Mouse (Mus musculus) midbrain, embryonic 15.5 days (tissue): ENCODE measurements around the gene Mmab. TPM values are rescaled to one million over a fixed set of nuclear protein-coding genes. Genes with fewer than 3 reads are reported as not detected.

Experiments
- ATAC-seq: fragments of 200-750 bp; cut with Nextera tagmentation; replicated peaks from 2 replicates; pipeline ENCODE4 v1.8.0; 2017; ENCODE audit warnings: moderate TSS enrichment
- H3K27ac ChIP-seq: fragments of 300-500 bp; sonication (generic); 2 replicates; pipeline ENCODE4 v1.5.1; 2015; ENCODE audit warnings: mild to moderate bottlenecking, inconsistent platforms
- H3K27me3 ChIP-seq: fragments of 300-500 bp; sonication (generic); replicated peaks from 2 replicates; pipeline ENCODE4 v1.6.1; 2015; ENCODE audit warnings: inconsistent platforms
- H3K36me3 ChIP-seq: fragments of 300-500 bp; sonication (generic); replicated peaks from 2 replicates; pipeline ENCODE4 v1.6.1; 2015; ENCODE audit warnings: inconsistent platforms
- H3K4me1 ChIP-seq: fragments of 300-500 bp; sonication (generic); 2 replicates; pipeline ENCODE4 v1.6.1; 2015; ENCODE audit warnings: inconsistent platforms
- H3K4me2 ChIP-seq: fragments of 300-500 bp; sonication (generic); 2 replicates; pipeline ENCODE4 v1.6.1; 2015; ENCODE audit warnings: inconsistent platforms, mild to moderate bottlenecking, moderate library complexity
- H3K4me3 ChIP-seq: fragments of 300-500 bp; sonication (generic); 2 replicates; pipeline ENCODE4 v1.5.1; 2015; ENCODE audit warnings: mild to moderate bottlenecking, inconsistent platforms
- H3K9ac ChIP-seq: fragments of 300-500 bp; sonication (generic); 2 replicates; pipeline ENCODE4 v1.6.1; 2015; ENCODE audit warnings: mild to moderate bottlenecking, inconsistent platforms
- H3K9me3 ChIP-seq: fragments of 300-500 bp; sonication (generic); 2 replicates; pipeline ENCODE4 v1.6.1; 2016; ENCODE audit warnings: inconsistent platforms
- WGBS: fragments of 180-500 bp; shearing (Covaris S2); methylation state at CpG from one replicate; pipeline ENCODE4 v1.1.7; 2015; ENCODE audit warnings: mixed read lengths; 5-methylcytosine and 5-hydroxymethylcytosine counted together
- polyA plus RNA-seq: library from polyadenylated mRNA; unstranded; fragments of >200 nt; fragmentation: Nextera tagmentation; extraction: Ambion mirVana; gene quantifications from 2 replicates; pipeline ENCODE4 v1.2.1, GENCODE M21; 2015

The Mmab gene
- polyA plus RNA-seq, 1 experiment from 2014 or later, result 32.8 TPM

DNA sequence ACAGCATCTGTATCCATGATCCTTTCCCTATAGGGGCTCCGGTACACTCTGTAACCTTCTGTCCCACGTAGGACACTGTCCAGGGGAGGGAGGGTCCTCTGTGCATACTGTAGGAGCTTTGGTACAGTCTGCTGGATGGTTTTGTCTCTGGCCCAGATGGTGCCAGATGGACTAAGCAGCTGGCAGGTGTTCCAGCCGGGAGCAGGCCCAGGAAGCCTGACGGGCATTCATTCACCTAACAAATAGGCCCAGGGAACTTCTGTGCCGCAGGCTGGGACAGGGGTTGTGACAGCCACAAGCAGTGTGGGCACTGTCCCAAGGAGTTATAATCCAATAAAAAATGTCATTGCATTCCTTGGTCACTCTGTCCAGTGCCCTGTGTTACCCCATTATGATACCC is 19.9 kb downstream of the Mmab start:
- Histone ChIP-seq H3K4me3 (no peak overlapping the region), H3K27ac (no peak overlapping the region), H3K4me2 (no peak overlapping the region), H3K9me3 (no peaks in the 10 kb centered on the region), H3K4me1 (peaks cover 6% of the 10 kb centered on the region; the same call in 1 of the 2 replicates), H3K9ac (no peak overlapping the region), H3K36me3 (peaks cover 16% of the 10 kb centered on the region), H3K27me3 (no peaks in the 10 kb centered on the region)
- no peak for ATAC-seq
- WGBS, result 59% methylated on average over 5 of the region's 5 CpGs

DNA sequence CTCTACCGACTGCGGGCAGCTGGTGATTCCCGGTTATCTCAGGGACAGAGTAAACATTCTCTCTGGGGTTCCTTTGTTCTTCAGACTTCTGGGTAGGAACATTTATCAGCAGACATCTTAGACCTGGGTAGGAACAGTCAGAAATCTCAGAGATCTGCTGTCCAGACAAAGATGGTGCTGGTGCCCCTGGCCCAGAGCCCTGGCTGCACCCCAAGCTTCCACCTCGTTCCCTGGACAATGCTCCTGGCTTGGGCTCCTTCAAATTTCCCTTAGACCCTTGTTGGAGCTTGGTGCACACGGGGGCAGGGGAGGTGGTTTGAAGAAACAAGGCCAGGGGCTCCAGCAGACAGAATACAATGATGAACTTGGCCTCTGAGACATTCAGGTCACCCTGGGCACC is 21.3 kb downstream of the Mmab start:
- H3K4me3 ChIP-seq, result no peak overlapping the region
- H3K9me3 ChIP-seq, result no peaks in the 10 kb centered on the region
- no peak overlapping the region for H3K27ac ChIP-seq
- WGBS, result 52% methylated on average over 5 of the region's 5 CpGs
- H3K27me3 ChIP-seq, result no peaks in the 10 kb centered on the region
- no peak for ATAC-seq
- no peak overlapping the region for H3K4me2 ChIP-seq
- no peak overlapping the region for H3K9ac ChIP-seq
- peaks cover 3% of the 10 kb centered on the region; the same call in 1 of the 2 replicates for H3K4me1 ChIP-seq
- peaks cover 27% of the 10 kb centered on the region for H3K36me3 ChIP-seq

DNA sequence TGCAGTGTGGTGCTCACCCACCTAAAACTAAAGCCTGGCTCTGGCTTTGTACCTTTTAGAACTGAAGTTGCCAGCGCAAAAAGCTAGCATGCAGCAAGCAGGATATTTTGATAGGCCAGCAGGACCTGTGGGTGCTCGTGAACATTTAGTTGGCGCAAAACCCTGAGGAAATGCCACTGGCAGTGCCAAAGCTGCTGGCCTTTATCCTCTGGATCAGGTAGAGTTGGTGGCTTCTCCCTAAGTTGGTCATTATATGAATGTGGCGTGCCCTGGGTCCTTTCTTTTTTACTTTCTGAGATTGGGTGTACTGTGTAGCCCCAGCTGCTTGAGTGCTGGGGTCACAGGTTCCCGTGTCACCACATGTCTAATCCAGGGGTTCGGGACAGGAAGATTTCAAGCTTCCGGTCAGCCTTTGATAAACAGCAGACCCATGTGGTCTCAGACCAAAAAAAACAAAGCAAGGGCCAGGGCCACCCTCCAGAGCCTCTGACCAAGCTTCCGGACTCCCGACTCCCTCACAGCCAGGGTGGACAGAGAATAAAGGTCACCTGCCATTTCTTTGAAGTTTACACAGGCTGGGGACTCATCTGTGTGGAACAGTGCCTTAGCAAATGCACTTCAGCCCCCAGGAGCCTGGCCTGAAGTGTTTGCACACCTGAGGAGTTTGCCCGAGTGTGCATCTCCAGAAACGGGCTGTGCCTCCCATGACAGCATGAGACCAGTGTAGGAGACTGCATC is 22.1 kb downstream of the Mmab start:
- H3K27me3 ChIP-seq, result no peaks in the 10 kb centered on the region
- H3K4me1 ChIP-seq, result peaks cover 3% of the 10 kb centered on the region; the same call in 1 of the 2 replicates
- no peak for ATAC-seq
- H3K9me3 ChIP-seq, result no peaks in the 10 kb centered on the region
- H3K36me3 ChIP-seq, result peaks cover 35% of the 10 kb centered on the region
- H3K4me2 ChIP-seq, result no peak overlapping the region
- H3K9ac ChIP-seq, result no peak overlapping the region
- 84% methylated on average over 11 of the region's 11 CpGs for WGBS
- H3K27ac ChIP-seq, result no peak overlapping the region
- H3K4me3 ChIP-seq, result no peak overlapping the region

DNA sequence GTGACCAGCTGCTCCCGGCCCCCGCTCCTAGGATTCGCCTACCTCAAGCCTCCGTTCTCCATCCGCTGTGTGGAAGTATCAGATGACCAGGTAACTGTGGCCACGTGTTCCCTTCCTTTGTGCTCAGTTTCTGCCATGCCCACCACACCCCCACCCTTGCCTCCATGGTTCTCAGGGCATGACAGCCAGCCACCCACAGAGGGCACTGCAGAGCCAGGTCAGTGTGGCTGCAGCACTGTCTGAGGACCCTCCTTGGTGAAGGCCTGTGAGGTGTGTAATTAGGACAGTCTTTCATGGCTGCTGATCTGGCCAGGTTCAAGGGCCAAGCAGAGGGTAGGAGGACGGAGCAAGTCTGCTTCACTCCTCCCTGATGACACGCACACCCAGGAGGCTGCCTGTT is 25.3 kb downstream of the Mmab start:
- Histone ChIP-seq H3K27me3 (no peaks in the 10 kb centered on the region), H3K9ac (no peak overlapping the region), H3K36me3 (peaks cover 60% of the 10 kb centered on the region), H3K4me2 (no peak overlapping the region), H3K4me3 (no peak overlapping the region), H3K9me3 (no peaks in the 10 kb centered on the region), H3K27ac (no peak overlapping the region), H3K4me1 (peaks cover 3% of the 10 kb centered on the region; the same call in 1 of the 2 replicates)
- ATAC-seq, result 0 out of 2 replicates have a peak, but pooled peaks have one; percentile 48
- WGBS, result 83% methylated on average over 8 of the region's 8 CpGs

DNA sequence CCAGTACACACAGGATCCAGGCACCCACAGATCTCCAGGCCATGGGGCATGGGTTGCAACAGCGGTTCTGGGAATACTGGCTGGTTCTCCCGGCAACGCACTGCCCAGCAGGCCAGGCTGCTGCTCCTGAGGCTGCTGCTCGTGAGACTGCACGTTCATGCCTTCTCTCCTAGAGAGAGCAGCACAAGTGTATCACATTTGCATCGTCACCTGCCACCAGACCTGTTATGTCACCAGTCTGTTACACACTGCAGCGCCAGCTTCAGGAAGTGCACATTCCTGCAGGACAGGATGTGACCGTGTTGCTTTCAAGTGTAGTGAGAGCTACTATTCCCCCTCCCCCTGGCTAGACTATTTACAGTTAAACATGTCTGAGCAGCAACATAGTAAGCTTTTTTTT is 27.0 kb downstream of the Mmab start:
- Histone ChIP-seq H3K36me3 (peaks cover 77% of the 10 kb centered on the region), H3K9ac (no peak overlapping the region), H3K4me1 (no peaks in the 10 kb centered on the region), H3K9me3 (no peaks in the 10 kb centered on the region), H3K4me2 (no peak overlapping the region), H3K27ac (no peak overlapping the region), H3K4me3 (no peak overlapping the region), H3K27me3 (no peaks in the 10 kb centered on the region)
- ATAC-seq, result no peak
- WGBS, result 93% methylated on average over 8 of the region's 8 CpGs

DNA sequence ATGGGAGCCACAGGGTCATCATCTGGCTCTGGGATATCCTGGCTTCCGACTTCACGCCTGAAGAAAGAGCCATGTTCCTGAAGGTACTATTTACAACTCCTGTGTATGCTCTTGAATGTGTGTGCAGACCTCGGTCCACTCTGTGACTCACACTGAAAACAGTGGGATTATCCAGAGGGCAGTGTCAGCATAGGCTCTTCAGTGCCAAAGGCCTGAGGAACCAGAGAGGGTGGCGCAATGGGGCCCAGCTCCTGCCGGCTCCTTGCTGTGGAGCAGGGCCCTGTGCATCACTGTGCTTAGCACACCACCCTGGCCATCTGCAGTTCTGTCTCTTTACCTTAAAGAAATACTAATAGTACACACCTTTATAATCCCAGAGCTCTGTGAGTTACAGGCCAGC is 28.3 kb downstream of the Mmab start:
- no peak for ATAC-seq
- no peaks in the 10 kb centered on the region for H3K27me3 ChIP-seq
- H3K9me3 ChIP-seq, result no peaks in the 10 kb centered on the region
- 91% methylated on average over 5 of the region's 5 CpGs for WGBS
- H3K4me1 ChIP-seq, result no peaks in the 10 kb centered on the region
- no peak overlapping the region for H3K4me3 ChIP-seq
- peaks cover 81% of the 10 kb centered on the region for H3K36me3 ChIP-seq
- no peak overlapping the region for H3K27ac ChIP-seq
- no peak overlapping the region for H3K9ac ChIP-seq
- H3K4me2 ChIP-seq, result no peak overlapping the region

DNA sequence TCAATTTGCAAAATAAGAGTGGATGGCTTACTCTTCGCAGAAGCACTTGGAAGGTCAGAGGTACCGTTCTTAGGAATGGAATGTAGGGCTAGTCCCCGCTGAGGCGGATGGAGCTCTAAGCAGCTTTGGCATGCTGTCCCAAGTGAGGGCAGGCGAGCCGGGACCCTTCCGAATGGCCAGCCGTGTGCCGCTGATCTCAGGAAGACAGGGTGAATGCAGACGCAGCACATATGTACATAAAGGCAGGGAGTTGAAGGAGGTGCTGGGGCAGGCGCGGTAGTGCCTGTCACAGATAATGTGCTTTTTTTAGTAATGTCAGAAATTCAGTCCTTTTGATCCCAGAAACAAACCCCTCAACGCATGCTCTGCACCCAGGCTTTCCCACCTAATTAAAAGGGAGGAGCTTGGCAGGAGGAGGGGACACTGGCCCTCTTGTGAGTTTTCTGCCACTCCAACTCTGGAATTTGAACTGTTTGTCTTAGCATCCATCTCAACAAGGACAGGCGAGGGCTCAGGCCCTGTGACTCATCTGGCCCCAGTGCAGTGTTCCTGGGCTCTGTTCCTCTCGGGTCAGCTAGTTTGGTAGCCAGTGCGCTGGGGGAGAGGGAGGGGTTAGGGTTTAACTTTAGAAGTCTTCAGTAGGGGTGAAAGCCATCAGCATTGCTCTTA is 30.7 kb downstream of the Mmab start:
- Histone ChIP-seq H3K27ac (no peak overlapping the region), H3K9ac (no peak overlapping the region), H3K27me3 (no peaks in the 10 kb centered on the region), H3K4me1 (no peaks in the 10 kb centered on the region), H3K4me3 (no peak overlapping the region), H3K9me3 (no peaks in the 10 kb centered on the region), H3K36me3 (peaks cover 87% of the 10 kb centered on the region), H3K4me2 (no peak overlapping the region)
- 81% methylated on average over 16 of the region's 16 CpGs for WGBS
- no peak for ATAC-seq

DNA sequence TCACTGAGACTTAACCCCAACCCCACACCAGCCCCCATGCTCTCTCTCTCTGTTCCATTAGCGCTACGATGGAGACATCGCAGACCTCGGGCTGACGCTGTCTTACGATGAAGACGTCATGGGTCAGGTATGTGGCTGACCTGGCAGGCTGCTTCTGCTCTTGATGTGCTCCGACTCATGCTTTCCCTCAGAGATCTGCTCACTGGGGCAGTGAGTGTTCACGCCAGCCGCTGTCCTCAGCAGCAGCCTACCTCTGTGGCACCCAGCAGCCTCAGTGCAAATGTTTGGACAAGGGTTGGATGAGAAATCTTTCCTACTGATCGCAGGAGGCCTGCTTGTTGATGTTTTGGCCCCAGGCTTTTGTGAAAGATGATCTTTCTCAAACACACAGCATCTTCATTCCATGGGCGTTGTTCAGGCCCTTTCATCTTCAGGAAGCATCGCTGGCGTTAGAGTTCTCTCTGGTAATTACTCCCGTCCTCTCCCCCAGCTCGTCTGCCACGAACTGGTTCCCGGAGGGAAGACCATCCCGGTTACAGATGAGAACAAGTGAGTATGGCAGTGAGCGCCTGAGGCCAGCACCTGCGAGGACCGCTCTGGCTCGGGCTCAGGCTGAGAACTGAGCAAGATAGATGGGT is 31.4 kb downstream of the Mmab start:
- H3K9me3 ChIP-seq, result no peaks in the 10 kb centered on the region
- no peak overlapping the region for H3K9ac ChIP-seq
- no peak overlapping the region for H3K27ac ChIP-seq
- no peak for ATAC-seq
- H3K4me2 ChIP-seq, result no peak overlapping the region
- 89% methylated on average over 23 of the region's 23 CpGs for WGBS
- H3K4me1 ChIP-seq, result no peaks in the 10 kb centered on the region
- H3K27me3 ChIP-seq, result no peaks in the 10 kb centered on the region
- no peak overlapping the region for H3K4me3 ChIP-seq
- peaks cover 86% of the 10 kb centered on the region for H3K36me3 ChIP-seq

DNA sequence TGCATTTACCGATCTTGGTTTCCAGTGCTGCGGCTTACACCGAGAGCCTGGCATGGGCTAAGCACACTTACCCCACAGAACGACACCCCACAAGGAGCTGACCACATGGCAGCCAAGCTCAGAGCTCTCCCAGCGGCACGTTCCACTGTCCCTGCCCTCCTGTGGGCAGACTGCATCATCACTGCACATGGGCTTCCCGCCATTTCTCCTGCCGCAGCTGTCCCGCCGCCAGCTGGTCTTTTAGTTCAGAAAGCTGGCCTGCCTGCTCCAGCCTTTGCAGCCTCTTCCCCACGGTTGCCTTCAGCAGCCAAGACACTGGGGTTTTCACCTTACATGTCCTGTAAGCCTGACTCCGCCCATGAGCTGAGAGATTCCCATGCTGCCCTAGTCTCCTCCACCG is 33.4 kb downstream of the Mmab start:
- Histone ChIP-seq H3K27ac (no peak overlapping the region), H3K9ac (no peak overlapping the region), H3K4me2 (no peak overlapping the region), H3K36me3 (peaks cover 87% of the 10 kb centered on the region), H3K4me1 (no peaks in the 10 kb centered on the region), H3K9me3 (no peaks in the 10 kb centered on the region), H3K27me3 (no peaks in the 10 kb centered on the region), H3K4me3 (no peak overlapping the region)
- WGBS, result 89% methylated on average over 13 of the region's 13 CpGs
- ATAC-seq, result no peak

DNA sequence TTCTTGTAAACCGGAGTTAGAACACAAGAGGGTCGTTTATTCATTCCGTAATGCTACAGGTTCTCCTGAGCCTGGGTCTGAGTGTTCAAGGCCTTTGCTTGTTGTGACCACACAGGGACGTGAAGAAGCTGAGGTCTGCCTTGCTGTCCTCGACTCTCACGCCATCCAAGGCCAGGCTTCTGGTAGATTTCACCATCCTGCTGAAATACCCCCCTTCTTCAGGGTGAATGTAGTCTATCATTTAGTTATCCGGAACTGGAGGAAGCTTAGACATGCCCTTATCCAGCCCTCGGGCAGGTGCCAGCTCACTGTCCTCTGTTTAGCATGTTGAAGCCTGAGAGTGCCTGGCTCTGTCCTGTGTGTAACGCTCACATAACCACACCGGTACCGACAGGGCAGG is 35.0 kb downstream of the Mmab start:
- H3K27me3 ChIP-seq, result no peaks in the 10 kb centered on the region
- 96% methylated on average over 11 of the region's 11 CpGs for WGBS

DNA sequence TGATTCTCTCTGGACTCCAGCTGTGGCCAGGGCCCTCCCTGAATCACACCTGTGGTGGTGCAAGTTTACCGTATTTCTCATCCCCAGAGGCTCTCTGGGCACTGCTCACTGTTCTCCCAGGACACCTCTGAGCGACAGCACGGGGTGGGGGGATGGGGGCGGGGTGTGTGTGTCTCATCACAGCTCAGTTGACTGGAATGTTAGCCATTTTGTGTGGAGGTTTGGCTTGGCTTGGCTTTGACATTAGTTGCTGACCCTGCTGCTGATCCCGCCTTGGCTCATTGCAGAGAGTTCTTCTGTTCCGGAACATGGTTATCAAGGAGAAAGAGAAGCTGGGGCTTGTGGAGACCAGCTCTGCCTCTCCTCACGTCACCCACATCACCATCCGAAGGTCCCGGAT is 36.0 kb downstream of the Mmab start:
- no peak for ATAC-seq
- no peaks in the 10 kb centered on the region for H3K4me1 ChIP-seq
- no peak overlapping the region for H3K27ac ChIP-seq
- H3K9me3 ChIP-seq, result no peaks in the 10 kb centered on the region
- H3K27me3 ChIP-seq, result no peaks in the 10 kb centered on the region
- 93% methylated on average over 9 of the region's 9 CpGs for WGBS
- no peak overlapping the region for H3K9ac ChIP-seq
- H3K4me2 ChIP-seq, result no peak overlapping the region
- peaks cover 72% of the 10 kb centered on the region for H3K36me3 ChIP-seq
- no peak overlapping the region for H3K4me3 ChIP-seq

More for the DNA sequence above, 35.0 kb downstream of the Mmab start:
- Histone ChIP-seq H3K4me1 (no peaks in the 10 kb centered on the region), H3K4me2 (no peak overlapping the region), H3K9me3 (no peaks in the 10 kb centered on the region), H3K27ac (no peak overlapping the region), H3K4me3 (no peak overlapping the region), H3K36me3 (peaks cover 76% of the 10 kb centered on the region), H3K9ac (no peak overlapping the region)
- ATAC-seq, result no peak

DNA sequence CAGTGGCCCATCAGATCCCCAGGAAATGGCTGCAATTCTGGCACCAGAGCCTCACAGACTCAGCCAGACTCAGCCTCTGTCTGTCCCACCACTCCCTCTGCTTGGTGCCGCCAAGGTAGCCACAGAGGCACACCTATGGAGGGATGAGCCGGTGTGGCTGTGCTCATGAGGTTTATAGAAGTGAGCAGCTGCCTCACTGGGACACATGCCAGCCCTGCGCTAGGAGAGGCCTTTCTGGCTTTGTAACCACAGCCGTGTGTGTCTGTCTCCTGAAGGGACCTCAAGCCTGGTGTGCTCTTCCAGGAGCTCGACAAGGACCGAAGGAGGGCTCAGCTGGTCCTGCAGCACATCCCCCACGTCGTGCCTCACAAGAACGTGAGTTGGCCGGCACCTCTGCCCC is 36.6 kb downstream of the Mmab start:
- no peaks in the 10 kb centered on the region for H3K9me3 ChIP-seq

More for the DNA sequence above, 36.6 kb downstream of the Mmab start:
- Histone ChIP-seq H3K36me3 (peaks cover 68% of the 10 kb centered on the region), H3K27me3 (no peaks in the 10 kb centered on the region), H3K9ac (no peak overlapping the region), H3K4me3 (no peak overlapping the region), H3K27ac (no peak overlapping the region), H3K4me2 (no peak overlapping the region), H3K4me1 (no peaks in the 10 kb centered on the region)
- ATAC-seq, result no peak
- 85% methylated on average over 10 of the region's 10 CpGs for WGBS
